Mouse (Mus musculus): ENCODE measurements at regions not wholly inside any gene's neighbourhood (a gene's known extent, or its start where the extent isn't known, plus 50 kb on each side); places are given as distances from the start of the nearest gene placed in this dataset.
"Not testable (repeated sequence)": the region's sequence is repeated elsewhere in the genome, so short reads cannot be mapped to it uniquely, and the experiment has no call there.

DNA sequence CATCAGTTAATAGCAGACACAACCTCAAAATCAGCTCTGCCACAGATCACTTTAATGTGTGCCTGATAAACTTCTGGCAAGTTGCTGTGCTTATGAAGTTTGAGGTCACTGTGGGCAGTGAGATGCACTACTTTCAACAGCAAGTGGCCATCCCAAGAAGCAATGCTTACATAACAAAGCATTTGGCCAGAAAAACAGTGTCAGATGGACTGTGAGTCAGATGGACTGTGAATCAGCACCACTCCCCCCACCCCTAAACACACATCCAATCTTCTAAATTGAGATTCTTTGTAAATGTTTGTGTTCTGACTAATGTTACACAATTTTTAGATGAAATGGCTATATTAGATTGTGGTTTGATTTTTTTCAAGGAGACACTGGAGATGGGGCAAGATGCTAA lies 550.7 kb downstream of the Nxph1 start:
- DNase-seq (ENCODE audit: extremely low spot score, low spot score) = no peak

DNA sequence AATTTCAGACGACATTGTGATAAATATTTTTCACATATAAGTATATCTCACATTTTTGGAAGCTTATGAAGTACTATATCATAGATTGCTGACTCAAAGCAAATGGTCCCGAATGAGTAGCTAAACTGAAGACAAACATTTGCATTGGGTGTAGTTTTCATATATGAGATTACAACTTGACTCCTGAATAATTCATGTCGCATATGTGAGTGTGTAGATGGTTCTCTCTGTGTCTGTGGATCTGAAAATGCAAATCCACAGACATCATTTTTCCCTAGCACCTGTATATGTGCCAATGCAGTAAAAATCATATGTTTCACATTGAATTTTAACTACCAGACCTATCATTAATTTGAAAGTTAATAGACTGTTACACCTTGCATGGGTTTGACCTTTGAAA lies 586.2 kb downstream of the Nxph1 start:
- DNase-seq (ENCODE audit: extremely low spot score, low spot score) = no peak

DNA sequence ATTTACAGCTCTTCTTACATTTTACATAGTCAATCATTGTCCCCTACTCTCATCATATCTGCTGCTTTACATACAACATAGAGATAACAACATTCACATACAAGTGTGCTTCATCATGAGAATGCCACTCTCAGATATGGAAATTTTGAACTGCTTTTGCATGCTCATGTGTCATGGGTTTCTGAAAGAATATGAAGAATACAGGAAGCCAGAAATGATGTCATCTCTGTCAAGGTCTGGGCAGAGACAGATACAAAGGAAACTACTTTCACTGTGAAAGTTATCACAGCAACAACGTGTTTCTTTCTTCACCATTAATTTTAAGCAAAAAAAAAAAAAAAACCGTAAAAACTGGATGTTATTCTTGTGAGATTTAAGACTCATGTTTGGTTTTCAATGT lies 590.5 kb downstream of the Nxph1 start:
- DNase-seq (ENCODE audit: extremely low spot score, low spot score) = no peak

DNA sequence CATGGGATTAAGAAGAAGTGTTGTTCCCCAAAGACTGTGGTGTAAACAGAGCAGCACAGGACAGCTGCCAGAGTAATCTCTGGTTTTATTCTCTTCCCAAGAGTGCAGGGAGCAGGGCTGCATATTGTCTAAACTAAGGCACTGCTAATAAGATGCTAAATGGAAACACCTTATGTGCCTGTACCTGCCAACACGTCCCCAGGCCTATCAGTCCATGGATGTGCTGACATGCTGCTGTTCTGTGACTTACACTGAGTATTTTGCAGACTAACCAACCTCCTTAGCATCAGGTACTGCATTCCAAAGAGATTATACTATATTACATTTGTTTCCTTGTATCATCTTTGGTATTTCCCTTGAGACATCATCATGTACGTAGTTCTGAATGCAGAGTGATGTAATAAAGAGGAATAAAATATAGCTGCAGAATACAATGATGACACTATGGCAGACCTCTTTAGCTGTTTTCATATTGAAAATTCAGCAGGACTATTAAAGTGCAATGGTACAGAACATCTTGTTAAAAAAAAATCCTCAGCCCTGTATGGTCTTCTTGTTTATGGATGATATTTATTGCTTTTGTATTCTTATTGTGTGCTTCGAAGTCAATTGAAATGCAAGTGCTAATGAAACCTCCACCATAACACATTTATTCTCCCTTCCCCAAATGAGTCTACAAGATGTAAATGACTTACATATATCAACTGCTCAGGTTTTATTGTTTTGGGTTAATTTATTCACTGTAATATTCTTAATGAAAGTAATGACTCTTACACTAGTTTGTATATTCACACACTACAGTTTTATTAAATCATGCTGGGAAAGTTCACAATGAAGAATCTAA lies 602.1 kb downstream of the Nxph1 start:
- no peak for DNase-seq (ENCODE audit: extremely low spot score, low spot score)

DNA sequence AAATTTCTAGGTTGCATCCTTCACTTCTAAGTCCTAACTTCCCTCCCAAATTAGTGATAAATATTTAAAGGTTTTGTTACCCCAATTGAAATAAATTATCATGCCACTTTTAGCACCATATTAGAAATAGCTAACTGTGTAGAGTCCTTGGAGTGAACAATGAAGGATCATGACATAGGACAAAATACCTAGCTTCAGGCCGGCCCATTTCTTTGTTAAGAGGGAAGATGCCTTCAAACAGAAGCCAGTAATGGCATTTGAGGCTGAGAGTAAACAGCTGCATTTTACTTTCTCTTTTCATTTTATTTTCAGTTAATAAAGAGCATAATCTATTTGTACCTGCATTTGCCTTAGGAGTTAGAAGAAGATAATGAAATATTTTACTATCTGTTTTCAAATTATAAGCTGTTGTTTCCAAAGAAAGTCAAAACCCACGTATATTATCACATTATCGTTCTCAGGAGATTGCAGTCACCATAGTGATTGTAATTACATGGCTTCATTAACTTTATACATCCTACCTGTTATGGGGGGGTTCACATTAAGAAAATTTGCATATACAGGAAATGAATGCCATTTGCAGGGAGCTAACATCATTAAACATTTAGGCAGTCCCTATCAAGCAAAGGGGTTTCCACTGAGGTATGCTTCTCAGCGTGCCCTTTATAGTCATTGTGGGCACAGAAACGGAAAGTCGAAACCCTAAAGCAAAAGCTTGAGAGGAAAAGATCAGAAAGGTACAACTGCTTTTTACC lies 615.2 kb downstream of the Nxph1 start:
- no peak for DNase-seq (ENCODE audit: extremely low spot score, low spot score)

DNA sequence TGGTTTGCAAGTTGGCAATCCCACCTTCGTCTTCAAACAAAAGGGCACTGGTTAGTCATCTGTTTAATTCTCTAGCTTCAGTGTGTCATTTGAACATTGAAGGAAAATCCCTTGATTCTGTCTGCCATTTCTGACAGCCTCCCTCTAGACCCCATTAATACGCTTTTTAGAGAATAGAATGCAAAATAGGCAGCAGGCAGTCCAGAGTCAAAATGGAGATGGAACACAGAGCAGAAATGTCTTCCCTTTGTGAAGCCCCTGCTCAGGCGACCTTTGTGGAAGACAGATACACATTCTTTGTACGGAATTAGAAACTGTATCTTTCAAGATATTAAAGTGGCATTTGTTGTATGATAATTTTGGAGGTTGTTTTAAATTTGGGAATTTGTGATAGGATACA lies 623.6 kb downstream of the Nxph1 start:
- DNase-seq (ENCODE audit: extremely low spot score, low spot score) = no peak

DNA sequence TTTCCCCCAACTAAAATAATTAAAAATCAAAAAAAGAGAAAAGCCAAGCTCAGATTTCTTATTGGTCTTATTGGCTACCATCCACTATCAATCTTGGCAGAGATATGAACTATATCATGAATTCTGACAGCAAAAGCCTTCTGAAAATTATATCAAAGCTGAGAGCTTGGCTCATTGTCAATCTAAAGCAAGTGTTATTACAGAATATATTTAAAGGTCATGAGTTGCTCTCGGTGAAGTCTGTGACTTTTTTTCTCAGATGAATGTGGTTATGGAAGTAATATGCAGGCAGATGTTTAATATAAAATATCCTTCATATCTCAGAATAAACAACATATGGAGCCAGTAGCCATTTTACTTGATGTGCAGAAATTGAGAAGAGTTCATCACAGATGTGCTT lies 645.2 kb downstream of the Nxph1 start:
- DNase-seq (ENCODE audit: extremely low spot score, low spot score) = no peak

DNA sequence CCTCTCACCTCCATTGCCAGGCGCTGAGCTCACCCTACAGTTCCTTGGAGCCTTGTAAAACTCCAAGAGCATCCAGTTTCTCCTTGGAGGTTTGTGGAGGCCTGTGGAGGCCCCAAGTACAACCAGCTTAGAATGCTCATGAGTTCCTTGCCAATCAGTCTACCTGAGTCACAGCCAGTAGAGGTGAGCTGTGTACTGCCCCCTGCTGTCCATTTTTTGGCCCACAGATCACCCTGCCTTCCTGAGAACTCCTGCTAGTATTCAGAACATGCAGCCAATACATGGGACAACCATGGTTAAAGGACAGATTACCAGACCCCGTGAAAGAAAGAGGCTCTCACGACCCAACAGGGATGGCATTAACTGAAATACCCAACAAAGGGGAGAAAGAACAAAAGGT lies 651.2 kb downstream of the Nxph1 start:
- DNase-seq (ENCODE audit: extremely low spot score, low spot score) = peak; percentile 12

DNA sequence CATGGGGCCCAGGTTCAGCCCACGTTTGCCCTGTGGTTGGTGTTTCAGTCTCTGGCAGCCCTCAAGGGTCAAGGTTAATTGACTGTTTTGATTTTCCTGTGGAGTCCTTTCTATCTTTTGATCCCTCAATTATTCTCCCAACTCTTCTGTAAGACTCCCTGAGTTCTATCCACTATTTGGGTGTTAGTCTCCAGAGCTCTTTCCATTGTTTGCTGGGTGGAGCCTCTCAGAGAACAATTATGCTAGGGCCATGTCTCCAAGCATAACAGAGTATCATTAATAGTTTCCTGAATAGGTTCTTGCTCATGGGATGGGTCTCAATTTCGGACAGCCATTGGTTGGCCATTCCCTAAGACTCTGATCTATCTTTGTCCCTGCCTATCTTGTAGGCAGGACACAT lies 685.7 kb downstream of the Nxph1 start:
- DNase-seq (ENCODE audit: extremely low spot score, low spot score) = no peak

DNA sequence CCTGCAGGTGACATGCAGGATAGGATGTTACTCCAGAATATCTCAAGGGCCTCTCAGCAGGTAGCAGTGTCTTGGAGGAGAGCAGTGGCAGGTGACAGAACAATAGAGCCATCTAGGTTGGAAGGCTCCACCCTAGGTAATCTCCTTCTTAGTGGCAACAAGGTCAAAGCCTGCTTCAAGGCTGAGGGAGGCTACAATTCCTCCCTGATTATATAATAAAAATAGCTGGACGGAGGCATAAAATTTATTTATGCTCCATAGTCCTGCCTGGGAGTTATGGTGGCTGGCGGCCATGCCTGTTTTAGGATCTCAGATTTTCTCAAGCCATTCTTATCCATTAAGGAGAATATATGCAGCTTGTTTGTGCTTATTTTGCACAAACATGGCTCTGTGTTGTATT lies 695.2 kb downstream of the Nxph1 start:
- DNase-seq (ENCODE audit: extremely low spot score, low spot score) = not testable (repeated sequence)

DNA sequence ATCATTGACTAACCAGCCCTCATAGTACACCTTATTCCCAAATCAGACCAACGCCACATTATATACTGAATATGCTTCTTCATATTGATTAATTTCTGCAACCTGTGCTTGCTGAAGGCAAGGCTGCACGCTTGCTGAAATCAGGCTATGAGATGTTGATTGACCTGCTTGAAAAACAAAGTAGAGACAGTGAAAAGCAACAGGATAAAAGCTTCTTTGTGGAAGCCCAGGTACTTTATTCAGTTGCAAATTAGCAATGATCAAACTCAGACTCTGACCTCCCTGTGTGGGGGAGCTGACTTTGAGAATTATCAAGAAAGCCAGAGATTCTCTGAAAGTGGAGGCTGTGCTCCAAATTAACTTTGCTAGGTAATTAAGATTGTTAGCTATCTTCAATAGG lies 695.7 kb downstream of the Nxph1 start:
- not testable (repeated sequence) for DNase-seq (ENCODE audit: extremely low spot score, low spot score)

DNA sequence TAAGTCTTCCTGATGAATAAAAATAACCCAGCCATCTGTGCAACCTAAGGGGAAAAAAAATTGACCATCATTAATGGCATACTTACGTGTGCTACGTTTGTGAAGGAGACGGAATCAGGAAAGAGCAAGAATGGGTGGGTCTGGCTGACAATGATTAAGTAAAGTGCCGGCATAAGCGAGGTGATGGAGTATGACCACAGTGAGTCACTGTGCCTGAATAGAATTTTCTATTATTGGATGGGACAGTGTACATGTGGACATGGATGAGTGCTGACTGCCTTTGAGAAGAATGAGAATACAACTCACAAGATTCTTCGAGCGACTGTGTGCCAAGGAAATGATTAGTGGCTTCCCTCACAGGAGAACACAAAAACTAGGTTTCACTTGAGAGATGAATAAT lies 711.4 kb downstream of the Nxph1 start:
- no peak for DNase-seq (ENCODE audit: extremely low spot score, low spot score)

DNA sequence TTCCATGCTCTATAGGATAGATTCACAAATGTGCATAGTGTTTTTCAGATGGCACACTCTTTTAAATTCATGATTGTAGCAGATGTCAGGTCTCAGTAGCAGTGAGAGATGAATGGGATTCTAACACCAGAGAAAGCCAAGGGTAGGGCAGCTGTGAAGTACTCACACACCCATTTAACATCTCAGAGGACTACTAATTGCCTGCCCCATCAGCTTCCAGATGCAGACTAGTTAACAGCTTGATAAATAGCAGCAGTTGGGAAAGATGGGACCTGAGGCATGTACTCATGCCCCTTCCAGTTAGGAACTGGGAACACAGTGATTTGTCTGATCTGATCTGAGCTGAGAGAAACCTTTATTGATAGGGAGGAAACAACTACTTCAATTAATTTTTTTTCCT lies 737.0 kb downstream of the Nxph1 start:
- no peak for DNase-seq (ENCODE audit: extremely low spot score, low spot score)

DNA sequence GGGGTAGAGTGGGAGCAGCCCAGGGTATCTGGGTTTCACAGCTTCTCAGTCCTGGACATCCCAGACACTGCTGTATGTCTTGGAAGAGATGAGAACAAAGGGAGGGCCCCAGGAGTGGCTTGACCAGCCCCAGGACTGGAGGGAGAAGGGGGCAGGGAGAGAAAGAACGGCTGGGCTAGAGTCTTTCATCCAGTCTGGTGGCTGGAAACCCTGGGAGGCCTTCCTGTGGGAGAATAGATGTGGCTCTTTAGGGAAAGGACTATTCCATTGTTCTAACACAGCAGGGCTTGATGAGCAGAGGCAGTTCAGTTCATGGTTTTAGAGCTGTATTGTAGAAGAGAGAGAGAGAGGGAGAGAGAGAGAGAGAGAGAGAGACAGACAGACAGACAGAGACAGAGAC lies 745.5 kb downstream of the Nxph1 start:
- DNase-seq (ENCODE audit: extremely low spot score, low spot score) = no peak

DNA sequence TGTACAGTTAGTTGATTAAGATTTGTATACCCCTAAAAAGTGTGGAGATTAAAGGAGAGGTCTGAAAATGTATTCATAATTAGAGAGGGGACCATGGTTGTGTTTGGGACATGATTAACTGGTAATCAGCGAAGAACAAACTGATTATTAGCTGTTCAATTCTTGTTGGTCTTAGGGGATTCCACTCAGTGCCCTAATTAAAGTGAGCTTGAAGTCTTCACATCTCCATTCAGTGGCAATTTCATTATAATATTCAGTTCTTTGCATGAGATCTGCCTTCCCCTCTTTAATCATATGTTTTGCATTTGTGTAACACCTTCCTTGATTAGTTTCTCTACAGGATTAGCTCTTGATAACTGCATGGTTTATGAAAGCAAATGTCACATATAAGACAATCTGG lies 749.5 kb downstream of the Nxph1 start:
- DNase-seq (ENCODE audit: extremely low spot score, low spot score) = no peak

DNA sequence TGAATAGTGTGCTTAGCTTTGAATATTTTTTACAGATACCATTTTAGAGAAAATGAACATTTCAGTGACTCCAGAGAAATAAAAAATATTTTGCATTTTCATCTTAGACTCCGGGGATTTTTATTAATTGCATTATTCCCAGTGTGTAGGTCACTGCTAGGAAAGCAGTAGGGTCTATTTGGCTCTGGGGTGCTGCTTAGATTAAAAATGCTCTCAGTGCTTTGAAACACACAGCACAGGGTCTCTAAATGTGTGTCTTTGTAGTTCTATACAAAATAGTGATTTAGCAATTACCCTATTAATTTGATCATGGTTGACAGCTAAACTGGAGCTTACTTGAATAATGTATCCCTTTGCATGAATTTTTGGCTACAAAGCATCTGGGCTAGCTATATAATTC lies 750.0 kb downstream of the Nxph1 start:
- DNase-seq (ENCODE audit: extremely low spot score, low spot score) = no peak

Data from neural tube, embryonic 10.5 days (tissue).